Mouse (Mus musculus) lung, embryonic 14.5 days (tissue): ENCODE results near the gene LTO1. TPM values are rescaled to one million over a fixed set of nuclear protein-coding genes. Genes with fewer than 3 reads are reported as not detected.

Experiments
- ATAC-seq: fragments of 200-750 bp; cut with Nextera tagmentation; 2 replicates; pipeline ENCODE4 v1.8.0; 2017; ENCODE audit warnings: mild to moderate bottlenecking, moderate TSS enrichment, moderate library complexity; ENCODE audit not compliant: insufficient read depth
- DNase-seq: peaks from one replicate; pipeline ENCODE4 v3.0.0-alpha.2; 2015
- H3K27ac ChIP-seq: fragments of 300-500 bp; sonication (generic); 2 replicates; pipeline ENCODE4 v1.5.1; 2014; ENCODE audit warnings: low read depth, mild to moderate bottlenecking, moderate library complexity
- H3K27me3 ChIP-seq: fragments of 300-500 bp; sonication (generic); 2 replicates; pipeline ENCODE4 v1.6.1; 2014; ENCODE audit warnings: low read length, control low read depth; ENCODE audit not compliant: insufficient read depth
- H3K36me3 ChIP-seq: fragments of 300-500 bp; sonication (generic); 2 replicates; pipeline ENCODE4 v1.6.1; 2014; ENCODE audit warnings: control low read depth; ENCODE audit not compliant: insufficient read depth
- H3K4me1 ChIP-seq: fragments of 300-500 bp; sonication (generic); 2 replicates; pipeline ENCODE4 v1.6.1; 2014; ENCODE audit warnings: antibody characterized with exemption, control low read depth; ENCODE audit not compliant: insufficient read depth
- H3K4me2 ChIP-seq: fragments of 300-500 bp; sonication (generic); 2 replicates; pipeline ENCODE4 v1.6.1; 2014; ENCODE audit warnings: mild to moderate bottlenecking
- H3K4me3 ChIP-seq: fragments of 300-500 bp; sonication (generic); 2 replicates; pipeline ENCODE4 v1.5.1; 2014; ENCODE audit warnings: low read depth, low read length
- H3K9ac ChIP-seq: fragments of 300-500 bp; sonication (generic); 2 replicates; pipeline ENCODE4 v1.6.1; 2014
- H3K9me3 ChIP-seq: fragments of 300-500 bp; sonication (generic); 2 replicates; pipeline ENCODE4 v1.6.1; 2016; ENCODE audit warnings: low read depth, low read length, control low read depth
- CTCF ChIP-seq: IDR thresholded peaks from 2 replicates; pipeline ENCODE4 v1.5.1; 2016; ENCODE audit warnings: antibody characterized with exemption, low read depth
- whole genome bisulfite sequencing: fragments of 180-500 bp; shearing (Covaris S2); extraction: QIAGEN DNeasy Blood & Tissue Kit; methylation state at CpG from one replicate; pipeline ENCODE4 v1.1.7; 2014; 5-methylcytosine and 5-hydroxymethylcytosine counted together
- polyA plus RNA-seq: library from polyadenylated mRNA; unstranded; fragments of >200 nt; fragmentation: Nextera tagmentation; extraction: Ambion mirVana; gene quantifications from 2 replicates; pipeline ENCODE4 v1.2.1, GENCODE M21; 2014

Gene LTO1
- polyA plus RNA-seq, 1 experiment from 2014 or later = 22.3 TPM

- DNase-seq (peak; percentile 94), ATAC-seq (peak; percentile 29)
- peak overlapping the region; percentile 99 for H3K27ac ChIP-seq
- peak; percentile 43; the same call in 1 of the 2 replicates for TF ChIP-seq CTCF
- 0 out of 2 replicates have a peak, but pooled peaks cover 6% of the 10 kb centered on the region for H3K27me3 ChIP-seq
- H3K4me1 ChIP-seq = peaks cover 7% of the 10 kb centered on the region
- peak overlapping the region; percentile 71 for H3K4me3 ChIP-seq
- H3K36me3 ChIP-seq = no peaks in the 10 kb centered on the region
- peak overlapping the region; percentile 58 for H3K9ac ChIP-seq
- no peaks in the 10 kb centered on the region for H3K9me3 ChIP-seq
- H3K4me2 ChIP-seq = peak overlapping the region; percentile 97
- under 1% methylated on average over 45 of the region's 45 CpGs for WGBS
These were observed 28.4 kb downstream of the LTO1 start for GRCm38 (mm10) chr7:144943254-144943653.

GRCm38 (mm10) chr7:144958509-144959395 lies 43.9 kb downstream of the LTO1 start:
- no peaks in the 10 kb centered on the region for H3K4me1 ChIP-seq
- WGBS = 49% methylated on average over 12 of the region's 12 CpGs
- H3K9ac ChIP-seq = no peak overlapping the region
- H3K36me3 ChIP-seq = no peaks in the 10 kb centered on the region
- no peak overlapping the region for H3K4me2 ChIP-seq
- no peaks in the 10 kb centered on the region for H3K9me3 ChIP-seq
- H3K4me3 ChIP-seq = no peak overlapping the region
- no peaks in the 10 kb centered on the region for H3K27me3 ChIP-seq
- ATAC-seq (no peak; the same call in 1 of the 2 replicates), DNase-seq (peak; percentile 53)
- no peak for TF ChIP-seq CTCF
- peak overlapping the region; percentile 0; the same call in 1 of the 2 replicates for H3K27ac ChIP-seq

GRCm38 (mm10) chr7:144963911-144964310 lies 49.0 kb downstream of the LTO1 start:
- H3K4me3 ChIP-seq = no peak overlapping the region
- WGBS = 85% methylated on average over 1 of the region's 1 CpGs
- H3K9me3 ChIP-seq = no peaks in the 10 kb centered on the region
- no peak overlapping the region for H3K9ac ChIP-seq
- no peak for DNase-seq
- no peaks in the 10 kb centered on the region for H3K4me1 ChIP-seq
- no peaks in the 10 kb centered on the region for H3K27me3 ChIP-seq
- no peak for ATAC-seq
- no peak for TF ChIP-seq CTCF
- H3K27ac ChIP-seq = no peak overlapping the region
- no peak overlapping the region for H3K4me2 ChIP-seq
- H3K36me3 ChIP-seq = no peaks in the 10 kb centered on the region

GRCm38 (mm10) chr7:144964316-144964715 lies 49.4 kb downstream of the LTO1 start:
- no peaks in the 10 kb centered on the region for H3K27me3 ChIP-seq
- no peak overlapping the region for H3K27ac ChIP-seq
- no peak for TF ChIP-seq CTCF
- no peak for DNase-seq
- no peak overlapping the region for H3K9ac ChIP-seq
- H3K4me3 ChIP-seq = no peak overlapping the region
- H3K36me3 ChIP-seq = no peaks in the 10 kb centered on the region
- no peaks in the 10 kb centered on the region for H3K4me1 ChIP-seq
- no peaks in the 10 kb centered on the region for H3K9me3 ChIP-seq
- H3K4me2 ChIP-seq = no peak overlapping the region
- no peak for ATAC-seq
- 81% methylated on average over 4 of the region's 4 CpGs for WGBS

GRCm38 (mm10) chr7:144965893-144966292 lies 51.0 kb downstream of the LTO1 start:
- 72% methylated on average over 5 of the region's 5 CpGs for WGBS
- Histone ChIP-seq H3K4me3 (no peak overlapping the region), H3K4me2 (no peak overlapping the region), H3K4me1 (no peaks in the 10 kb centered on the region), H3K27me3 (no peaks in the 10 kb centered on the region), H3K9ac (no peak overlapping the region), H3K9me3 (no peaks in the 10 kb centered on the region), H3K36me3 (no peaks in the 10 kb centered on the region), H3K27ac (no peak overlapping the region)
- no peak for DNase-seq
- no peak for ATAC-seq
- no peak for TF ChIP-seq CTCF

- ATAC-seq (0 out of 2 replicates have a peak, but pooled peaks have one; percentile 17), DNase-seq (no peak)
- no peak overlapping the region for H3K9ac ChIP-seq
- H3K4me2 ChIP-seq = no peak overlapping the region
- H3K27me3 ChIP-seq = no peaks in the 10 kb centered on the region
- 57% methylated on average over 8 of the region's 8 CpGs for WGBS
- 0 out of 2 replicates have a peak, but pooled peaks have one; percentile 6 for TF ChIP-seq CTCF
- no peaks in the 10 kb centered on the region for H3K4me1 ChIP-seq
- no peaks in the 10 kb centered on the region for H3K9me3 ChIP-seq
- H3K36me3 ChIP-seq = no peaks in the 10 kb centered on the region
- no peak overlapping the region for H3K27ac ChIP-seq
- H3K4me3 ChIP-seq = no peak overlapping the region
These were observed 56.3 kb downstream of the LTO1 start for GRCm38 (mm10) chr7:144970997-144971768.

GRCm38 (mm10) chr7:144971769-144972168 lies 56.9 kb downstream of the LTO1 start:
- Histone ChIP-seq H3K9ac (no peak overlapping the region), H3K36me3 (no peaks in the 10 kb centered on the region), H3K27me3 (no peaks in the 10 kb centered on the region), H3K27ac (no peak overlapping the region), H3K9me3 (no peaks in the 10 kb centered on the region), H3K4me1 (no peaks in the 10 kb centered on the region), H3K4me2 (no peak overlapping the region), H3K4me3 (no peak overlapping the region)
- no peak for TF ChIP-seq CTCF
- no peak for DNase-seq
- ATAC-seq = no peak
- WGBS = 41% methylated on average over 2 of the region's 2 CpGs
